Mouse (Mus musculus): ENCODE data around the gene Afap1.
A peak's percentile ranks its signal among the peaks of the same experiment; 100 is the strongest.

Gene Afap1

DNA sequence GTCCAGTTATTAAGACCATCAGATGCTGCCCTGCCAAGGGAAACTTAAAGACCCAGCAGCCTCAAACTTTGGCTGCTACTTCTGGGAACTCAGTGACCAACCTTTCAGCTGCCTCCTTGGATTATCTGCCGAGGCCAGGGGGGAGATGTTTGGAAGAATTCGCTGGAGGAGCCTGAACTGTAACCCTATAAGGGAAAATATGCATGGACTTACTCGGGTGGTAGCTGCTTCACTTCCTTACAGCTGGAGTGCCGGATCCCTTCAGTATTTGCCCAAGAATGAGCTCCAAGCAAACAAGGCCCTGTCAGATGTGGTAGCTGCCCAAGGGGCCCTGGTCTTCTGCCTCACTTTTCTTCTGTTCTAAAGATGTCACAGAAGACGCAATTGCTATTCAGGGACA is 38.2 kb downstream of the Afap1 start:
- no peak for DNase-seq (ENCODE audit: extremely low spot score)

DNA sequence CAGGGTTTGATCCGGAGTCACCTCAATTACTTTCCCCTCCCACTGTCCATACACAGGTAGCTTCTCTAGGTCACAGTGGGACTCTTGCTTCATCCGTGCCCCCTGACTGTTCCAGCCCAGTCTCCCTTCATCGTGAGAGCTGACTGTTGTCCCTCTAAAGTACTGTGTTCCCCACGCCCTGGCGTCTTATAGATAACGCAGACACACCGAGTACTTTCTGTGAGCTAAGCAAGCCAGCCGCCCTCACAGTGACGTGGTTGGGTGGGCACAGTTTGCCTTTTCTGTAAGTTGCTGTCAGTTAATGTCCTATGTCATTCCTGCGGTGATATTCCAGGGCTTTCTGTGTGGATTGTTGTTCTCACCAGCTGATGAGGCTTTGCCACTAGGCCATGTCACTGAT is 39.9 kb downstream of the Afap1 start:
- DNase-seq (ENCODE audit: extremely low spot score): no peak

DNA sequence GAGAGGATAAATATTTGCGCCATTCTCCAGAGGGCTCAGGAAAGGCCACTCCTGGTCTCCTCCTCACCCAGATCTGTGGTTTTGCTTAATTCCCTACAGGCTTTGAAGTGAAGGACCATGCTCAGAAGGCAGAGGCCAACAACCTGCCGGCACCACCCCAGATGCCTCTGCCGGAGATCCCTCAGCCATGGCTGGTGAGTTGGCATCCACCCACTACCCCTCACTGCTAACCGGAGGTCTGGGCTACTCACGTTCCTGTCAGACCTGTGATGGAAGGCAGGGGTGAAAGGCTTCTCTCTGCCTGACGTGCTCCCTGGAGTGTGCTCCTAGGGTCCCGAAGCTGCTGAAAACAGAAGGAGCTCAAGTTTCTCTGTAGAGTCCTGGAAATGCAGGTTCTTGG is 42.8 kb downstream of the Afap1 start:
- DNase-seq (ENCODE audit: extremely low spot score): no peak

DNA sequence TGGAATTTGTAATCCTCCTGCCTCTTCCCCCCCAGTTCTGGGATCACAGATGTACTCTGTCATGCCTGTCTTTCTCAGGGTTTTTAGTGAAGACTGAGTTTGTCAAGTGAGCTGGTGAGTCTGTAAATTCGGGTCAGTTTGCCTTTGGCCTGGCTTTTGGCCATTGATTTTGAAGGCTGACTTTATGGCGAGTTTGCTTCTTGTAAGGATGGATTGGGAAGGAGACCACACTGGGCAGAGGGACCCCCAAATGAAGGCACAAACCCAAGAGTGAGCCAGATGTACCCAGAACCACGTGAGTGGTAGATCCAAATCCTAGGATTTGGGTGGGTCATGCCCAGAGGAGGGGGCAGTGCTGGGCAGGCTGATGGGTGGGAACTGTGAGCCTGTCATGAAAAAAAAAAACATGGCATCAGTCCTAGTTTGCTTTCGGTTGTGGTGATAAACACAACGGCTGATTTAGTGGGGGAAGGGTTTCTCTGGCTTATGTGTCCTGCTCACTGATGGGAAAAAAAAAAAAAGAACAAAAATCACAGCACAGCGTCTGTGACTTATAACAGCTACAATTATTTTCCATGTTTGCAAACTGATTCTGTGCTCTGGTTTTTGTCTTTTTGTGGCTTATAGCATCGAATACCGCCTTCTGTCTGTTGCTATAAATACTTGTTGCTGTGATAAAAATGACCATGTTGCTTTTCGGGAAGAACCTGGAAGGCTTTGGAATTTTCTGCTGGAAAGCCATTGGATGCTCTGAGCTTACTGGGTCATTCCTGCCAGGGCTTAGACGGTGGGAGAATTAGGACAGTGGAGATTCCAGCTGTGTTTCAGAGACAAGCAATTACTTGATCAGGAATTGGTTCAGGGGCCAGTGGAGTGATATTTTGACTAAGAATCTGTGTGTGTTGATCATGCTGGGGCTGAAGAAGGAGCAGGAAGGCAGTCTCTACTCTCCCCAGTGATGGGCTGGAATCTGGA is 45.4 kb downstream of the Afap1 start:
- DNase-seq (ENCODE audit: extremely low spot score): no peak

DNA sequence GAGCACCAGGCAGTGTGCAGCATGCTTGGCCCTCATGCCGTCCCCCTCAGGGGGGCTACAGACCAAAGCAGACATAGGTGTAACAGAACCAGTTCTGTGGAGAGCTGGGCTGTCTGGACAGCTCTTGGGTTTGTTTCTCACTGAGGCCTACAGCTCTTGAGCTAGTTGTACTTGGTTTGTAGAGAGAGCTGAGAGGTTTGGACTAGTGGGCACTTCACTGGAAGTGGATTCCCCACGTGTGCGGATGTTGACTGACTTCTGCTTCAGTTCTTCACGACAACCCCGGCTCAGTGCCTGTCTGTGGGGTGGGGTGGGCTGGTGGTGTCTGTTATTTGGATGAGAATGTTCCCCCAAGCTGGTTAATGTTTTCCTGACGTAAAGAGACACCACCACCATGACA is 46.8 kb downstream of the Afap1 start:
- no peak for DNase-seq (ENCODE audit: extremely low spot score)

DNA sequence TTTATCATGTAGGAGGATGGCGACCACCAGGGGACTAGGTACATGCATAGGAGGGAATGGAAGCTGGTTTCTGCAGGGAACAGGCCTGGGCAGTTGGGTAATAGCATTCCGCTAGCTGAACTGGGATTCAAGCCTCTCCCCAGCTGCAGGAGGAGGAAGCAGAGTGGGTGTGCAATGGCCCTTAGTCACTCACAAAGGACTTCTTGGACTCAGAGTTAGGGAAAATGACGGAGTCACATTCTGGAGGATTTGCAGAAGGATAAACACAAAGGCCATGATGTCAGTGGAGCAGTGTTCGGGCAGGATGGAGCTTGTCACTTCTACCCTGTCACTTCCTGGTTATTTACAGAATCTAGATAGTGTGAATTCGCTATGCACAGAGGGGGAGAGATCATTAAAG is 50.4 kb downstream of the Afap1 start:
- DNase-seq (ENCODE audit: extremely low spot score): no peak

DNA sequence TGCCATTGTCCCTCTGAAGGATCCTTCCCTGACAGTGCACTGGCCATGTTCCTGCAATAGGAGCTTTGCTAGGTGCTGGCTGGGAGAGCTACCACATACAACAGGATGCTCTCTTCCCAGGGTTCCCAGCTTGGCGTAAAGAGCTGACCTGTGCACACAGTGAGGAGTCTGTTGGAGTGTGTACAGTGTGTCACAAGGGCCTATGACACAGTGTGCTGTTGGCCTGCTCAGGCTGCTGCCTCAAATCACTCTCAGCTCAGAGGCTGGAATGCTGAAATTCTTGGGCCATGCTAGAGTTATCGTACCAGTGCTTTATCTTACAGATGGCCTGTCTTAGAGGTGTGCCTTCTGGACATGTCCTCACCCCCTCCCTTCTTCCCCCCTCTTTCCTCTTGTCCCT is 53.7 kb downstream of the Afap1 start:
- DNase-seq (ENCODE audit: extremely low spot score): no peak

DNA sequence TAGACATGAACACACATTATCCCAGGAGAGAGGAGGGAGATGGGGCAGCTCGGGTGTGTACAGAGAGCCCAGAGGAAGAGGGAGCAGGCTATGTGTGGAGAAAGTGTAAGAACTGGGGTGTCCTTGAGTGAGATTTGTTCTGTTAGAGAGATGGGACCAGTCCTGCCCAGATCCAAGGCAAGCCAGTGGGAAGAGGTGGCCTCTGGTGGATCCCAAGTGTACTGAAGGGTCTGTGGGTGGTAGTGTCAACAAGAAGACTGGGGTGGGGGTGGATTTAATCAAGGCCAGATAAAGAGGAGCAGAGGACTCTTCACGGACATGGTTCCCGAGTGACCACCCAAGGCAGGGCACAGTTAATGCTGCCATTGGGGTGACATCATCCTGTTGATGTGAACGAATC is 54.3 kb downstream of the Afap1 start:
- DNase-seq (ENCODE audit: extremely low spot score): no peak

DNA sequence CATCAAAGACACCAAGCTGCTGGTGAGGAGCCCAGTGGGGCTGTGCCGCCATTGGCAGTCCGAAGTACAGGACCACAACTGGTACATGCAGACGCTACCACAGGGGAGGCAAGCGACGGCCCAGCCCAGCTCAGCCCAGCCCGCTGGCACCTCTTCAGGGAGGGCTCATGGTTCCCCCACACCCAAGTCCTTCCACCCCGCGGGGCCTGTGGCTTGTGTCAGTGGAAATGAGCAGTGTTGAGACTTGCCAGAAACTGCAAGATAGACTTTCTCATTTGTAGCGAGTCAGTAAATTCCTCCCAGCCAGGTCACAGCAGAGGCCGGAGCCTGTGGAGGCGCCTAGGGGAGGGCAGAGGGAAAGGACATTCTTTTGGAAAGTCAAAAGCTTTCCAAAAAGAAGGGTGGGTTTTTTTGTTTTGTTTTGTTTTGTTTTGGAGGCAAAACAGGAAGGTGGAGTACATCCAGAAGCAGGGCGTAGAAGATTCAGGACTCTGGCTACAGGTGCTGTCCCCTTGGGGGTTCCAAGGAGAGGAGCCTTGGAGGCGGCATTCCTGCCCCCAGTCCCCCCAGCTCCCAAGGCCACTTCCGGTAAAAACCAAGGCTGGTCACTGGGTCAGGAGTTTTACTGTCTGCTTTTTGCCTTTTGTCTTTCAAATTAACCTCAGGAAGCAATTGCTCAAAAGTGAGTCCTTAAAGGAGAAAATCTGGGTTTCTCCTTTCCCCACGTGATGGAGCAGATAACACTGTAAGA is 55.3 kb downstream of the Afap1 start:
- DNase-seq (ENCODE audit: extremely low spot score): no peak

DNA sequence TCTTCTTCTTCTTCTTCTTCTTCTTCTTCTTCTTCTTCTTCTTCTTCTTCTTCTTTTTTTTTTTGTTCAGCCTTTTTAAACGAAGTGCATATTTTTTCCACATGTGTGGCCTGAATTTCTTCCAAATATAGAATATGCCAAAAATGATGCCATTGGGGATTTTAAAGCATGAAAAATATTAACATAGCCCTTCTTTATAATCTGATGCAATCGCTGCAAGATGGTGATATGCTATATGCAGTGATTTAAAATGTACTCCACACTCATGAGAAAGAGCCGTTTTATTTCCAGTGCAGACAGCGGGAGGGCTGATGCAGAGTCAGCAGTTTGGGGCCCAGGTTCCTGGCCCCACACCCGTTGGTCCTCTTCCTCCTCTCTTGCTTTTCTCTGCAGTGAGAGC is 55.9 kb downstream of the Afap1 start:
- DNase-seq (ENCODE audit: extremely low spot score): no peak

DNA sequence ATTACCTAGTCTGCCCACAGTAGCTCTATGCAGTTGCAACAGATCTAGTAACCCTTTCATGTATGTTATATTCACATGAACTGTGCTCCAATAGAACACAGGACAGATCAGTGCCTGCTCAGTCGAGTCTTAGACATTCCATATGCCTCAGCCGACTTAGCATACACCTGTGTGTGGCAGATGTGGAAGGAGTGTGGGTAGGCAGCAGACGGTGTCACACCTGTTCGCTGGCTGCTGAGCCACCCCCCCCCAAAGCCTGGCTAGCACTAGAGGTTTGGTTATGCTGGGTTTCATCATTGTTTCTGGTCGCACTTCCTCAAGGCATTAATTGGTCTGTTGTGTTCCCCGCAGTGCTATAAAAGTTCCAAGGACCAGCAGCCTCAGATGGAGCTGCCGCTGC is 57.4 kb downstream of the Afap1 start:
- no peak for DNase-seq (ENCODE audit: extremely low spot score)

DNA sequence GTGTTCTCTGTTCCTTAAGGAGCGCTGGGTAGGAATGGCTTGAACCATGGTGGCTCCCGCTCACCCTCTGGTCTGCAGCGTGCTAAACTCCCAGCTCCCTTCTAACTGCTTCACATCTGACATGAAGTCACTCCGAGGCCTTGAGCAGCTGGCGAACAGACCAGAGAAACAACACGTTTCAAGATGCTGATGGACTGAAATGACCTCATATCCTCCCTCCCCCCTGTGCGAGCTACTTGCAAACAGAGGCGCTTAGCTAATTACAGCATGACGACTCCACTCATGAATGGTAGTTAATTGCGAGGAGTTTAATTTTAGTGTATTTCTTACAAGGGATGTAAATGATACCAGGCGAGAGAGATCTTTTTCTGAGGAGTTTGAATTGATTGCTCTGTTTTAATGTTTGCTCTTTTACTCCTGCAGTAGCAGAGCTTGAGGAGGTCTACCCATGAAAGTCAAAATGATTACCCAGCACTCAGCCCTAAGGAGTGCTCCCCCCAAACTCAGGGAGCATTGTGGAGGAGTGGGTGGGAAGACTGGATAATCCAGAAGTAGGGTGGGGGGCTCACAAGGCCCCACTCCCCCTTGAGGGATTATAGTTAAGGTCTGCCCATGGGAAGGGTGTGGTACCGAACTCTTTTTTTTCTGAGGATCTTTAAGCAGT is 61.1 kb downstream of the Afap1 start:
- no peak for DNase-seq (ENCODE audit: extremely low spot score)

DNA sequence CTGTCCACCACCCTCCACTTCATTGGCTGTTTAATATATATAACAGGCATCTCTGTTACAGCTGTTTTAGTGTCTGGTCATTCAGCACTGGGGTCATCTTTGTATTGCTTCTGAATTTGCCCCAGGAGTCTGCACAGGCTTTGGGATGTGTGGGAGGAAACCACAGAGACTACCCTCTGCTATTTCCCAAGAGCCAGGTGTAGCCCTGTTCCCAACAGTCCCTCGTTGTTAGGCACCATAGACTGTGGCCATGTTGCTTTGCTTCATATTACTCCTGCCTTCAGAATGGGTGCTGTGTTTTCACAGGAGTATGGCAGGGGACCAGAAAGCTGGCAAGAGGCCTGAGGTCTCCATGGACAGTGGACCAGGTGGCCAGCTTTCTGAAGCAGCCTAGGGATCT is 63.1 kb downstream of the Afap1 start:
- DNase-seq (ENCODE audit: extremely low spot score): no peak

DNA sequence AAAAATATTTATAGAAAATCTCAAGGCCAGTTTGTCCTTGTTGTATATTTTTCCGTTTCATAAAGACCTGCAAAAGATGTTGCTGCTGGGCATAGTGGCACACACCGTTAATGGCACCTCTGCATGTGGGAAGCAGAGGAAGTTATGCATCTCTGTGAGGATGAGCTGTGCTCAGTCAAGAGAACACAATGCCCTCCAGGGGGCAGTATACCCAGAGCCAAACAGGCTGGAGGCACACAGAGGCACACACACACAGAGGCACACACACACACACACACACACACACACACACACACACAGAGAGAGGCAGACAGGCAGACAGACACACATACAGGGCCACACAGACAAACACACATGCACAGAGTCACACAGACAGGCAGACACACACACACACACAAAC is 65.6 kb downstream of the Afap1 start:
- no peak for DNase-seq (ENCODE audit: extremely low spot score)

DNA sequence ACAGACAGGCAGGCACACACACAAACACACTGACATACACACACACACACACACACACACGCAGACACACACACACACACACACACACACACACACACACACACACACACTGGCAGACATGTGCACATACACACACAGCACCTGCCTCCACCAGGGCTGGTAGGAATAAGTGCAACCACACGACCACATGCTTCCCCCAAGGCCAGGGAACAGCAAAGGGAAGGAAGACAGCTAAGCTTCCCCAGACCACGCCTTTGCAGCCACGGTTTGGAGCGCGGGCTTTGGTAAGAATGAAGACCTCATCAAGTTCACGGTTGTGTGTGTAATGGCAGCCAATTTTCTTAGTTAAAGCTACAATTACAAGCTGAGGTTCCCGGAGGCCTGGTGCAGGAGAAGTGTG is 67.0 kb downstream of the Afap1 start:
- no peak for DNase-seq (ENCODE audit: extremely low spot score)

DNA sequence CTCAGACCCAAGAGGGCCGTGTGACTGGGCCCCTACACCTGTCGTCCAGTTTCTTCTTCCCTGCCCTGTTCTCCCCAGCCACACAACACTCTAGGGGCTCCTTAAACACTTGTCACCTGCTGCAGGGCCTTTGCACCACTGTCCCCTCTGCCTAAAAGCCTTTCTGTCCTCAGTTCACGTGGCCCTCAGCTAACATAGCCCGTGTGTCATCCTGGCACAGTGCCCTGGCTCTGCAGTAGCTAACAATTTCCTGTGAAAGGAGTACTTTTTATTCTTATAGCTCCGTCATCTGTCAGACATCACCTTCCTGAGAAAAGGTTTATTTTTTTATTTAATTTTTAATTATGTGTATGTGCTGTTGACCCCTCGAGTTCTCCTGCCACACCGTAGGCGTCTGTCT is 68.2 kb downstream of the Afap1 start:
- no peak for DNase-seq (ENCODE audit: extremely low spot score)

DNA sequence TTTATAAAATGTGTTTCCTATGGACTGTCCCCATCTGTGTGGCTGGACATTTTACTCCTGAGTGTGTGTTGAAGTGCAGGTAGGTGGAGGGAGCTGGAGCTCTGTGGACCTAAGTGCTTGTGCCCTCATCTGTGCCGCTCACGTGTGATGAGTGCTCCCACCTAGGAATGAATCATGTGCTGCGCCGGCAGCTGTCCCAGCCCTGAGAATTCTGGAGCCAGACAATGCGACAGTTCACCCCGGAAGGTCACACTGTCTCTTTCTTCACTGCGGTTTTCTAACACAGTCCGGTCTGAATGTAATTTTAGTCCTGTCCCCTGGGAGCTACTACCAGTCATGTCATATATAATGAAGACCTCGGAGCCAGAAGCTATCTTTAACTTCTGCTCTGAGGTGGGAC is 70.5 kb downstream of the Afap1 start:
- no peak for DNase-seq (ENCODE audit: extremely low spot score)

DNA sequence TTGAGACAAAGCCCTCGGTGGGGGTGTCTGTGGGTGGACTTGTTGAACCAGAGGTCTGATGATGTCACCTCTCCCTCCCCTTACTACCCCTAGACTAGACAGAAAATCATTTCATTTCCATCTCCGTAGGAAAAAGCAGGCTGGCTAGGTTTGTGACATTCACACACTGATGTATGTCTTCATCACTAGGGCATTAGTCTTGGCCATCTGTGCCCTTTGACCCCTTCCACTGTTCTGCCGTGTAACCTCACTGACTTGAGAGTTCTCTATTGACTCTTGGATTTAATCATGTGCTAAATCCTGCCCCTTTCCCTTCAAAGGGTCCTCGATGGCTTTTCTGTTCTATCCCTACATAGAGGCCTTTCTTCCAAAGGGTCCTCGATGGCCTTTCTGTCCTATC is 71.9 kb downstream of the Afap1 start:
- no peak for DNase-seq (ENCODE audit: extremely low spot score)

DNA sequence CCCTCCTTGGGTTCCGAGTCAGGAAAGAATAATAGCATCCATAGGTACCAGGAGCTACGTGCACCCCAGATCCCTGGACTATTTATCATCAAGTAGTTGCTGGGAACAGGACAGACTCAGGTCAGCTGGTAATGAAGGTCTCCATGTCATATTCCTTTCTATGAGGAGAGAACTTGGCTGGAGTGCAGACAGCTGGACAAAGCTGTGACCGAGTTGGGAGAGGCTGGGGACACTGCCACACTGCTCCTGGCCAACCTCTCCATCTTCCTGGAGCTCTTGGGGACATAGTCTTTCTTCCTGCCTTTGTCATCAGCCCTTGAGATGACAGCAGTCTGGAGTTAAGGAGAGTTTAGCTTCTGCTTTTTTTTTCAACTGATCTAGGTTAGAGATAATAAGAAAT is 76.7 kb downstream of the Afap1 start:
- DNase-seq (ENCODE audit: extremely low spot score): no peak

DNA sequence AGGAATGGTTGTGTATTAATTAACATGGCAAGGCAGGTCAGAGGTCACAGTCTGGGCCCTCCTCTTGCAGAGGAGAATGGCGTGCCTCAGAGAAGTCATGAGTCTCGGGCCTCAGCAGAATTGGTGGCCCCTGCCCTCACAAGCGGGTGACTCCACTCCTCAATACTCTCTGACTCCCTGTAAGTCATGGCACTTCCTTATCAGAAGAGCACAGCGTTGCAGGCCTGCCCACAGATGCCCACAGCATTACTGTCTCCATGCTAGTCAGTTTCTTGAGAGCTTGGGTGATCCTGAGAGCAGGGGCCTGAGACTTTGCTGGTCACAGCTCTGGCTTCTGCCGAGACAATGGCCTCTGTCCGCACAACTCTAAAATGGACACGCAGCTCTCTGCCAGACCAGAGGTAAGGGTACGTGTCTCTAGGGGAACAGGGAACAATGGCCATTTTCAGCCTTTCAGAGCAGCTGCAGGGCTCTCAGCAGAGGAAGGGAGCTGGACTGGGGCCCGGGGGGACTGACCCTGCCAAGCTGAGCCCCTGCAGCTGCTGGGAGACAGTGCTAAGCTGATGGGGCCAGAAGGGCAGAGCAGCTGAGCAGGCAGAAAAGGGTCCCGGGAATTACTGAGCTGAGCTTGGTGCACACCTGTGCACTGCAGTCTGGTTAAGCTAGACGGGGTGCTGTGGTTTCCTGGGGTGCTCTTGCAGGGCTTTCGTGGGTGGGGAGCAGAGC is 77.4 kb downstream of the Afap1 start:
- no peak for DNase-seq (ENCODE audit: extremely low spot score)

DNA sequence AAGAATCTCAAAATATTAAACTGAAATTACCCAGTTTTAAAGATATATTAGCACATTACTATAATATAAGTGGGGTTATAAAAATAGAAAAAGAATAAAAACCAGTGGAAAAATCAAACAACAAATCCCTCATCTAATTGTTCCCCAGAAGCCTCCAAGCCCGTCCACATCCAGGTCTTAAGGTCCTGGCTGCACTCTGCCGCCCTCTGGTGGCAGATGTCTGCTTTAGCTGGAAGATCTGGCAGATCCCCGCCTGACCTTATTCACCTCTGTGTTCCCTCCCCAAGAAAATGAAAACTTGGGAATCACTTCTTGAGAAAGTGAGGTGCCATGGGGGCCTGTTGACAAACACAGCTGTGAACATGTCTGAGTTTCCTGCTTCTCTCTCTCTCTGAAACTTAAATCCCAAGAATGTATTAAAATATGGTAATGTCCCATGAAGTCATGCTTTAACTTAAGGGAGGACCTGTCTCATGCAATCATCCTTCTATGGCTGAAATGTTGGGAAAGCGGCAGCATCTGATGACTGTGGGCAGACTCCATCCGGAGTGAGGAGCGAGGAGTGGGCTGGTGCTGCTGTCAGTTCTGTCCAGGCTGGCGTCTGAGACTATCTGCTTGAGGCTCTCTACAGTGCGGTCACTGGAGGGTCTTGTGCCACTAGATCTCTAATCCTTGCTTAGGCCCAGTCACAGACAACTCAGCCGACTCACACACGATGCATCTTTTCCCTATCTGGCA is 78.9 kb downstream of the Afap1 start:
- peak; percentile 65 for DNase-seq (ENCODE audit: extremely low spot score)
